Mouse (Mus musculus) hindbrain, embryonic 10.5 days (tissue): ENCODE measurements around the gene Itpr2. TPM values are rescaled to one million over a fixed set of nuclear protein-coding genes. Genes with fewer than 3 reads are reported as not detected.

Experiments used
- DNase-seq: peaks from one replicate; pipeline ENCODE4 v3.0.0-alpha.2; 2017; ENCODE audit warnings: low spot score
- H3K27ac ChIP-seq: fragments of 300-500 bp; sonication (generic); 2 replicates; pipeline ENCODE4 v1.5.1; 2016; ENCODE audit warnings: mild to moderate bottlenecking, moderate library complexity
- H3K27me3 ChIP-seq: fragments of 300-500 bp; sonication (generic); 2 replicates; pipeline ENCODE4 v1.6.1; 2016; ENCODE audit warnings: mild to moderate bottlenecking; ENCODE audit not compliant: poor library complexity, insufficient read depth, severe bottlenecking
- H3K36me3 ChIP-seq: fragments of 300-500 bp; sonication (generic); 2 replicates; pipeline ENCODE4 v1.6.1; 2016; ENCODE audit warnings: mild to moderate bottlenecking, moderate library complexity
- H3K4me1 ChIP-seq: fragments of 300-500 bp; sonication (generic); replicated peaks from 2 replicates; pipeline ENCODE4 v1.6.1; 2016; ENCODE audit warnings: mild to moderate bottlenecking
- H3K4me3 ChIP-seq: fragments of 300-500 bp; sonication (generic); 2 replicates; pipeline ENCODE4 v1.5.1; 2016; ENCODE audit warnings: mild to moderate bottlenecking, moderate library complexity
- H3K9me3 ChIP-seq: fragments of 300-500 bp; sonication (generic); 2 replicates; pipeline ENCODE4 v1.6.1; 2016; ENCODE audit warnings: mild to moderate bottlenecking, moderate library complexity
- WGBS: fragments of 180-500 bp; shearing (Covaris S2); methylation state at CpG from one replicate; pipeline ENCODE4 v1.1.7; 2016; 5-methylcytosine and 5-hydroxymethylcytosine counted together
- polyA plus RNA-seq: library from polyadenylated mRNA; unstranded; fragments of >200 nt; fragmentation: Nextera tagmentation; extraction: Ambion mirVana; gene quantifications from 2 replicates; pipeline ENCODE4 v1.2.1, GENCODE M21; 2016

Itpr2 gene
- polyA plus RNA-seq, 1 experiment from 2014 or later = 5.0 TPM

DNA sequence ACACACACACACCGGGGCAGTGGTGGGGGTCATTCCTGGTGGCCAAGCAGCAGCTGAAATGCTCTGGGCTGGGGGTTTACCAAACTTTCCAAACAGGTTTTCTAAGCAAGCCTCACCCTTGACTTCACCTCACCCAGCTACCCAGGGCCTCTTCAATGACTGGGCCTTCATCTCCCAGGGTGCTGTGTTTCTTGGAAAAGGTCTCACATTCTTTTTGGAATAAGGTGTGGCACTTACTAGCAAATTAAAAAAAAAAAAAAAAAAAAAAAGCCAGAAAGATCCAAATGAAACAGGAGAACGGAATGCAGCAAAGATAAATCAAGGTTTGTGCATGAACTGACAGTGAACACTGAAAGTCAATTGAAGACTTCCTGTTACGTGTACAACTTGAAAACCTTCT is 77.2 kb downstream of the Itpr2 start:
- WGBS = 87% methylated on average over 3 of the region's 3 CpGs

DNA sequence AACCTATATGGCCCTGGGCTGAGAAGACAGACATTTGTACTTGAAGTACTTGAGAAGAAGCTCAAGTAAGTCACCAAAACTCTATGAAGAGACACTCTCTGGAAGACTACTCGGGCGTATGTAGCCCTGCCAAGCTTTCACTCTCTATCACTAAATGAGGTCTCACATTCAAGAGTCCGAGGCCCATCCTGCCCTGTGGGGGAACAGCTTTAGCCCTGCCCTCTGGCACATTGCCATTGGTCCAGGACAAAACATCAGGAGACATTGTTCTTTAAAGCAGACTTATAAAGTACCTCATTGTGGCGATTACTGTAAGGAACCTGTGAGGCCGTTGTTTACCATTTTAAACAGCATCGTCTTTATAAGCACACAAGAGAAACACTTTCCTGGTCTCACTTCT is 77.7 kb downstream of the Itpr2 start:
- no peak for DNase-seq
- WGBS = 89% methylated on average over 6 of the region's 6 CpGs
- Histone ChIP-seq H3K9me3 (no peaks in the 10 kb centered on the region), H3K4me3 (no peak overlapping the region), H3K4me1 (peaks cover 11% of the 10 kb centered on the region; the same call in 1 of the 2 replicates), H3K27ac (no peak overlapping the region), H3K36me3 (no peaks in the 10 kb centered on the region), H3K27me3 (no peaks in the 10 kb centered on the region)

More for the DNA sequence above, 77.2 kb downstream of the Itpr2 start:
- Histone ChIP-seq H3K4me3 (no peak overlapping the region), H3K4me1 (peaks cover 15% of the 10 kb centered on the region; the same call in 1 of the 2 replicates), H3K36me3 (no peaks in the 10 kb centered on the region), H3K9me3 (no peaks in the 10 kb centered on the region), H3K27ac (no peak overlapping the region), H3K27me3 (no peaks in the 10 kb centered on the region)
- no peak for DNase-seq

- no peaks in the 10 kb centered on the region for H3K36me3 ChIP-seq
- no peaks in the 10 kb centered on the region for H3K27me3 ChIP-seq
- no peak overlapping the region for H3K27ac ChIP-seq
- no peaks in the 10 kb centered on the region for H3K9me3 ChIP-seq
- peaks cover 8% of the 10 kb centered on the region; the same call in 1 of the 2 replicates for H3K4me1 ChIP-seq
- DNase-seq = no peak
- no peak overlapping the region for H3K4me3 ChIP-seq
- 45% methylated on average over 6 of the region's 6 CpGs for WGBS
Measured at GRCm38 (mm10) chr6:146420718-146421117, 81.3 kb downstream of the Itpr2 start.

- H3K9me3 ChIP-seq = no peaks in the 10 kb centered on the region
- no peaks in the 10 kb centered on the region for H3K27me3 ChIP-seq
- H3K4me1 ChIP-seq = peaks cover 18% of the 10 kb centered on the region
- no peaks in the 10 kb centered on the region for H3K36me3 ChIP-seq
- H3K27ac ChIP-seq = no peak overlapping the region
- H3K4me3 ChIP-seq = no peak overlapping the region
- DNase-seq = no peak
- WGBS = 85% methylated on average over 2 of the region's 2 CpGs
Measured at GRCm38 (mm10) chr6:146416461-146416860, 85.6 kb downstream of the Itpr2 start.

DNA sequence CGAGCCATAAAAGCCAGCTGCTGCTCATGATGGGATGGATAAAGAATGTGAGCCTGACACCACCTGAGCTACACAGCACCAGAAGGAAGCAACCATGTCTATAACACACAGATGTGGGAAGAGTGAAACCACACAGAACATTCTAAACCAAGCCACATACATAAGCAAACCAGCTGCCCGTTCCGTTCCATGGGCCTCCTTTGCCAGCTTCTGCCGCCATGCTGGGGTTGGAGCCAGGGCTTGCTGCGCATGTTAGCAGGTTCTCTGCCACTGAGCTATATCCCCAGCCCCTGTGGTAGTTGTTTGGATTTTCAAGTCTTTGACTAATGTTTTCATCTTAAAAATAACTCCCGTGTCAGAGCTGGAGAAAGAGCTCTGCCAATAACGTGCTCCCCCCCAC is 87.9 kb downstream of the Itpr2 start:
- Histone ChIP-seq H3K36me3 (no peaks in the 10 kb centered on the region), H3K27me3 (no peaks in the 10 kb centered on the region), H3K27ac (no peak overlapping the region), H3K4me1 (peaks cover 20% of the 10 kb centered on the region), H3K9me3 (no peaks in the 10 kb centered on the region), H3K4me3 (no peak overlapping the region)
- DNase-seq = no peak
- WGBS = 85% methylated on average over 7 of the region's 7 CpGs

- DNase-seq = no peak
- Histone ChIP-seq H3K4me1 (peaks cover 20% of the 10 kb centered on the region), H3K9me3 (no peaks in the 10 kb centered on the region), H3K4me3 (no peak overlapping the region), H3K27me3 (no peaks in the 10 kb centered on the region), H3K36me3 (no peaks in the 10 kb centered on the region), H3K27ac (no peak overlapping the region)
- 89% methylated on average over 16 of the region's 16 CpGs for WGBS
Measured at GRCm38 (mm10) chr6:146411446-146412070, 90.5 kb downstream of the Itpr2 start.

- 69% methylated on average over 6 of the region's 6 CpGs for WGBS
- DNase-seq = no peak
- H3K9me3 ChIP-seq = no peaks in the 10 kb centered on the region
- no peak overlapping the region for H3K4me3 ChIP-seq
- H3K27ac ChIP-seq = no peak overlapping the region
- no peaks in the 10 kb centered on the region for H3K27me3 ChIP-seq
- H3K4me1 ChIP-seq = peaks cover 20% of the 10 kb centered on the region
- no peaks in the 10 kb centered on the region for H3K36me3 ChIP-seq
Measured at GRCm38 (mm10) chr6:146410427-146410810, 91.6 kb downstream of the Itpr2 start.

GRCm38 (mm10) chr6:146409692-146410426 is 92.2 kb downstream of the Itpr2 start:
- no peaks in the 10 kb centered on the region for H3K36me3 ChIP-seq
- WGBS = 21% methylated on average over 10 of the region's 10 CpGs
- H3K4me3 ChIP-seq = peak overlapping the region; percentile 28
- H3K27ac ChIP-seq = peak overlapping the region; percentile 60
- H3K4me1 ChIP-seq = peaks cover 20% of the 10 kb centered on the region
- no peaks in the 10 kb centered on the region for H3K27me3 ChIP-seq
- no peaks in the 10 kb centered on the region for H3K9me3 ChIP-seq
- peak; percentile 82 for DNase-seq

- Histone ChIP-seq H3K27me3 (no peaks in the 10 kb centered on the region; the same call in 1 of the 2 replicates), H3K9me3 (no peaks in the 10 kb centered on the region), H3K4me1 (peaks cover 24% of the 10 kb centered on the region), H3K4me3 (no peak overlapping the region), H3K27ac (no peak overlapping the region), H3K36me3 (no peaks in the 10 kb centered on the region)
- WGBS = 53% methylated on average over 6 of the region's 6 CpGs
- peak; percentile 71 for DNase-seq
Measured at GRCm38 (mm10) chr6:146405380-146405779, 96.6 kb downstream of the Itpr2 start.

DNA sequence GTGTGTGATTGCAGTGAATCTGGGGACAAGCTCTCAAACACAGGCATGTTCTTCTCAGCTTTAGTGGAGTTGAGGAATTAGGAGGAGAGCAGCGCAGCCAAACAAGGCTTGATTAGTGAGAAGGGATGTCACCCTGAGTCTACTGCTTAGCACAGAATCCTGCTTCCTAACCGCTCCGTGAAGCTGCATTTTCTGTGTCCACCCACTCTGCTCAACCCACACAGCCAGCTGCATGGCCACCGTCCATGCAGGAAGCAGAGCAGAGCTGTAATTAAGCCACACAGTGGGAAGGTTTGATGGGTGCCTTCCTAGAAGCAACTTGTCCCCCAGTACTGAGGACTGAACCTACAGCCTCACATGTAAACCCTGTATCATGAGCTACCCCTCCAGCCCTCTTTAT is 97.1 kb downstream of the Itpr2 start:
- no peaks in the 10 kb centered on the region; the same call in 1 of the 2 replicates for H3K27me3 ChIP-seq
- peaks cover 18% of the 10 kb centered on the region; the same call in 1 of the 2 replicates for H3K4me1 ChIP-seq
- no peak overlapping the region for H3K4me3 ChIP-seq
- no peaks in the 10 kb centered on the region for H3K36me3 ChIP-seq
- no peak overlapping the region for H3K27ac ChIP-seq
- no peaks in the 10 kb centered on the region for H3K9me3 ChIP-seq
- WGBS = 87% methylated on average over 4 of the region's 4 CpGs
- DNase-seq = no peak

DNA sequence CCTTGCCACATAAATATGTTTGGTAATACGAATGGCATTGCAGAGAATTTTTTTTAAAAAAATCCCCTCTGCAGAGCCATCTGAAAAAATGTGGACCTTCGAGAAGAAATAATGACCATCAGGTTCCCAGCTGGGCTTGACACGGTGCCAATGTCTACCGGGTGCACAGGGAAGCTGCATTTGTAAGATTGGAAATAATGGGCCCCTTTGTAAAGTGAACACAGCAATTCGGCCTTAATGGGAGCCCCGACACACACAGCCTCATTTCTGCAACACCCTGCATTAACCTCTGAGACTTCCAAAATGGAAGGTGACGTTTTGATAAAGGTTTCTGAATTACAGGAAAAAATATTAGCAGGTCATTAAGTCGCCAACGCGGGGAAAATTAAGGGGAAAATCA is 97.9 kb downstream of the Itpr2 start:
- 74% methylated on average over 10 of the region's 10 CpGs for WGBS

GRCm38 (mm10) chr6:146402905-146403642 is 98.9 kb downstream of the Itpr2 start:
- no peak for DNase-seq
- Histone ChIP-seq H3K4me1 (0 out of 2 replicates have a peak, but pooled peaks cover 14% of the 10 kb centered on the region), H3K4me3 (no peak overlapping the region), H3K9me3 (no peaks in the 10 kb centered on the region), H3K27me3 (no peaks in the 10 kb centered on the region; the same call in 1 of the 2 replicates), H3K36me3 (no peaks in the 10 kb centered on the region), H3K27ac (no peak overlapping the region)
- WGBS = 53% methylated on average over 6 of the region's 6 CpGs

More for the DNA sequence above, 97.9 kb downstream of the Itpr2 start:
- Histone ChIP-seq H3K4me1 (0 out of 2 replicates have a peak, but pooled peaks cover 14% of the 10 kb centered on the region), H3K27me3 (no peaks in the 10 kb centered on the region; the same call in 1 of the 2 replicates), H3K9me3 (no peaks in the 10 kb centered on the region), H3K36me3 (no peaks in the 10 kb centered on the region), H3K4me3 (no peak overlapping the region), H3K27ac (no peak overlapping the region)
- DNase-seq = no peak
